Mouse (Mus musculus): Measurements from ENCODE around the gene Avp. TPM values are rescaled to one million over a fixed set of nuclear protein-coding genes. Genes with fewer than 3 reads are reported as not detected.

The Avp gene
- polyA plus RNA-seq, 1 experiment: not detected

GRCm38 (mm10) chr2:130575873-130576272 is 6.5 kb downstream of the Avp start, which contains the start of gene Oxt:
Gene Oxt, plus strand, starts transcription at chr2:130576173.
- Histone ChIP-seq H3K4me1 (ENCODE audit: control insufficient read depth, insufficient read depth, low read length) (peaks cover 10% of the 10 kb centered on the region), H3K36me3 (ENCODE audit: control insufficient read depth, insufficient read depth, low read length) (no peaks in the 10 kb centered on the region), H3K4me3 (ENCODE audit: control insufficient read depth, low read depth, low read length) (peak within 1 kb of the TSS; percentile 26), H3K27me3 (ENCODE audit: control insufficient read depth, insufficient read depth, low read length) (no peaks in the 10 kb centered on the region), H3K27ac (ENCODE audit: control insufficient read depth, insufficient read depth, low read depth, low read length) (no peak within 1 kb of the TSS)
- TF ChIP-seq POLR2A (IDR thresholded peaks at IDR 0.05; ENCODE audit: control insufficient read depth, low read depth, low read length): no peak
- no peak for TF ChIP-seq CTCF (IDR thresholded peaks at IDR 0.05; ENCODE audit: control insufficient read depth, insufficient read depth, insufficient replicate concordance, low read depth, low read length)

GRCm38 (mm10) chr2:130574960-130575359 is 7.4 kb downstream of the Avp start:
- no peaks in the 10 kb centered on the region for H3K27me3 ChIP-seq (ENCODE audit: control insufficient read depth, insufficient read depth, low read length)
- no peak overlapping the region for H3K4me3 ChIP-seq (ENCODE audit: control insufficient read depth, low read depth, low read length)
- TF ChIP-seq CTCF (IDR thresholded peaks at IDR 0.05; ENCODE audit: control insufficient read depth, insufficient read depth, insufficient replicate concordance, low read depth, low read length) (no peak), POLR2A (IDR thresholded peaks at IDR 0.05; ENCODE audit: control insufficient read depth, low read depth, low read length) (no peak)
- peaks cover 6% of the 10 kb centered on the region; the same call in 1 of the 2 replicates for H3K4me1 ChIP-seq (ENCODE audit: control insufficient read depth, insufficient read depth, low read length)
- H3K36me3 ChIP-seq (ENCODE audit: control insufficient read depth, insufficient read depth, low read length): no peaks in the 10 kb centered on the region
- H3K27ac ChIP-seq (ENCODE audit: control insufficient read depth, insufficient read depth, low read depth, low read length): no peak overlapping the region

GRCm38 (mm10) chr2:130569926-130570325 is 12.4 kb downstream of the Avp start:
- H3K4me1 ChIP-seq (ENCODE audit: control insufficient read depth, insufficient read depth, low read length): no peaks in the 10 kb centered on the region
- no peak overlapping the region for H3K27ac ChIP-seq (ENCODE audit: control insufficient read depth, insufficient read depth, low read depth, low read length)
- H3K4me3 ChIP-seq (ENCODE audit: control insufficient read depth, low read depth, low read length): no peak overlapping the region
- H3K36me3 ChIP-seq (ENCODE audit: control insufficient read depth, insufficient read depth, low read length): no peaks in the 10 kb centered on the region
- H3K27me3 ChIP-seq (ENCODE audit: control insufficient read depth, insufficient read depth, low read length): no peaks in the 10 kb centered on the region
- TF ChIP-seq POLR2A (IDR thresholded peaks at IDR 0.05; ENCODE audit: control insufficient read depth, low read depth, low read length): no peak
- no peak for TF ChIP-seq CTCF (IDR thresholded peaks at IDR 0.05; ENCODE audit: control insufficient read depth, insufficient read depth, insufficient replicate concordance, low read depth, low read length)

- H3K4me3 ChIP-seq (ENCODE audit: control insufficient read depth, low read depth, low read length): no peak overlapping the region
- TF ChIP-seq CTCF (IDR thresholded peaks at IDR 0.05; ENCODE audit: control insufficient read depth, insufficient read depth, insufficient replicate concordance, low read depth, low read length) (no peak), POLR2A (IDR thresholded peaks at IDR 0.05; ENCODE audit: control insufficient read depth, low read depth, low read length) (no peak)
- no peak overlapping the region for H3K27ac ChIP-seq (ENCODE audit: control insufficient read depth, insufficient read depth, low read depth, low read length)
- H3K4me1 ChIP-seq (ENCODE audit: control insufficient read depth, insufficient read depth, low read length): peaks cover 5% of the 10 kb centered on the region; the same call in 1 of the 2 replicates
- no peaks in the 10 kb centered on the region for H3K36me3 ChIP-seq (ENCODE audit: control insufficient read depth, insufficient read depth, low read length)
- H3K27me3 ChIP-seq (ENCODE audit: control insufficient read depth, insufficient read depth, low read length): no peaks in the 10 kb centered on the region
These were observed 13.4 kb downstream of the Avp start for GRCm38 (mm10) chr2:130568921-130569320.

GRCm38 (mm10) chr2:130564983-130565382 is 17.4 kb downstream of the Avp start:
- H3K4me3 ChIP-seq (ENCODE audit: control insufficient read depth, low read depth, low read length): no peak overlapping the region
- no peaks in the 10 kb centered on the region for H3K27me3 ChIP-seq (ENCODE audit: control insufficient read depth, insufficient read depth, low read length)
- no peaks in the 10 kb centered on the region for H3K36me3 ChIP-seq (ENCODE audit: control insufficient read depth, insufficient read depth, low read length)
- H3K4me1 ChIP-seq (ENCODE audit: control insufficient read depth, insufficient read depth, low read length): peaks cover 13% of the 10 kb centered on the region
- no peak overlapping the region for H3K27ac ChIP-seq (ENCODE audit: control insufficient read depth, insufficient read depth, low read depth, low read length)
- TF ChIP-seq POLR2A (IDR thresholded peaks at IDR 0.05; ENCODE audit: control insufficient read depth, low read depth, low read length) (no peak), CTCF (IDR thresholded peaks at IDR 0.05; ENCODE audit: control insufficient read depth, insufficient read depth, insufficient replicate concordance, low read depth, low read length) (no peak)

GRCm38 (mm10) chr2:130564063-130564462 is 18.3 kb downstream of the Avp start:
- peaks cover 13% of the 10 kb centered on the region for H3K4me1 ChIP-seq (ENCODE audit: control insufficient read depth, insufficient read depth, low read length)
- peak overlapping the region; percentile 88 for H3K4me3 ChIP-seq (ENCODE audit: control insufficient read depth, low read depth, low read length)
- H3K36me3 ChIP-seq (ENCODE audit: control insufficient read depth, insufficient read depth, low read length): no peaks in the 10 kb centered on the region
- no peaks in the 10 kb centered on the region for H3K27me3 ChIP-seq (ENCODE audit: control insufficient read depth, insufficient read depth, low read length)
- no peak for TF ChIP-seq CTCF (IDR thresholded peaks at IDR 0.05; ENCODE audit: control insufficient read depth, insufficient read depth, insufficient replicate concordance, low read depth, low read length)
- TF ChIP-seq POLR2A (IDR thresholded peaks at IDR 0.05; ENCODE audit: control insufficient read depth, low read depth, low read length): no peak
- H3K27ac ChIP-seq (ENCODE audit: control insufficient read depth, insufficient read depth, low read depth, low read length): no peak overlapping the region

GRCm38 (mm10) chr2:130563212-130564055 is 18.9 kb downstream of the Avp start, which contains the start of gene Mrps26:
Gene Mrps26, plus strand, starts transcription at chr2:130563742.
- no peaks in the 10 kb centered on the region for H3K27me3 ChIP-seq (ENCODE audit: control insufficient read depth, insufficient read depth, low read length)
- H3K4me3 ChIP-seq (ENCODE audit: control insufficient read depth, low read depth, low read length): peak within 1 kb of the TSS; percentile 88
- peak; percentile 69 for TF ChIP-seq POLR2A (IDR thresholded peaks at IDR 0.05; ENCODE audit: control insufficient read depth, low read depth, low read length)
- TF ChIP-seq CTCF (IDR thresholded peaks at IDR 0.05; ENCODE audit: control insufficient read depth, insufficient read depth, insufficient replicate concordance, low read depth, low read length): no peak
- H3K4me1 ChIP-seq (ENCODE audit: control insufficient read depth, insufficient read depth, low read length): peaks cover 13% of the 10 kb centered on the region
- peak within 1 kb of the TSS; percentile 3; the same call in 1 of the 2 replicates for H3K27ac ChIP-seq (ENCODE audit: control insufficient read depth, insufficient read depth, low read depth, low read length)
- H3K36me3 ChIP-seq (ENCODE audit: control insufficient read depth, insufficient read depth, low read length): no peaks in the 10 kb centered on the region
